Mouse (Mus musculus) brain, embryonic 14.5 days (tissue): ENCODE measurements around the gene Zcchc2.

ENCODE experiments used
- CTCF ChIP-seq: fragments of 200-500 bp; IDR thresholded peaks from 2 replicates; pipeline ENCODE4 v1.5.1; 2012; ENCODE audit warnings: inconsistent platforms, mild to moderate bottlenecking, moderate library complexity, borderline replicate concordance; ENCODE audit not compliant: insufficient read depth, insufficient read length; ENCODE audit errors: extremely low read depth
- POLR2A ChIP-seq: fragments of 200-500 bp; IDR thresholded peaks from 2 replicates; pipeline ENCODE4 v1.6.1; 2012; ENCODE audit warnings: mild to moderate bottlenecking, inconsistent platforms, borderline replicate concordance; ENCODE audit not compliant: poor library complexity, insufficient read depth, insufficient read length, severe bottlenecking; ENCODE audit errors: extremely low read depth

DNA sequence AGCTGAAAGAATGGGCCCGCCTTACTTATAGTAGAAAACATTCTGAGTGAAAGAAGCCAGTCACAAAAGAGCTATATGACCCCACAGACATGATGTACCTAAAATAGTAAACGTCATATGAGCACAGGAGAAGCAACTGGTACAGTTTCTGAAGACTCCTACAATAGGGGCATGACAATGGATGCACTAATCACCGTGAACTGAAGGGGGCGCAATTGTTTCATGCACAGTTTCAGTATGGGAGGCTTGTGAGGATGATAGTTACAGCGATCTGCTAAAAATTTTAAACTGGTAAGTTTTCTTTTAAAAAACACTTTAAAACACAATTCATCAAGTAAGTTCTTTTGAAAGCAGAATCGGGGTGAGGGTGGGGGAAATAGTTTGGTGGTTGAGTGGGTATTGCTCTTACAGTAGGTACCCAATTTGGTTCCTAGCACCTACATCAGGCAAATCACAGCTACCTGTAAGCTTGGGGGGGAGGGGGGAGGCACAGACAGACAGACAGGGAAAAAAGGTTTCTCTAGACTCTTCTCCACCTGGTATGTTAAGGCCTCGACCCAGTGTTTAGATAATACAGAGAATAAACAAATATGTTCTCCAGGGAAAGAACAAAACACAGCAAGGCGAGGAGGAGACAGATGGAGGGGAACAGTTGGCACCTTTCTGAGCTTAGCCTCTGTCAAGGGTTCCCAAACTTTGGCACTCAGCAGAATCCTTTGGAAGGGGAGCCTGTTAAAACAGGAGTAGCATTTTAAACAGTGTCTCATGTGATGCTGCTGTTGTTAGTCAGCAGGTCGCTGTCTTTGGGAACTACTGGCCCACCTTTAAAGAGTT lies 81.2 kb downstream of the Zcchc2 start:
- no peak for TF ChIP-seq POLR2A
- peak; percentile 79; the same call in 1 of the 2 replicates for TF ChIP-seq CTCF
